Mouse (Mus musculus) kidney, postnatal 0 days (tissue): ENCODE measurements around the gene Pabpc1l. TPM values are rescaled to one million over a fixed set of nuclear protein-coding genes. Genes with fewer than 3 reads are reported as not detected.

Experiments used
- ATAC-seq: fragments of 200-750 bp; cut with Nextera tagmentation; replicated peaks from 2 replicates; pipeline ENCODE4 v1.8.0; 2017; ENCODE audit warnings: low read depth, moderate number of reproducible peaks, moderate TSS enrichment, moderate library complexity; ENCODE audit not compliant: low FRiP score
- DNase-seq: peaks from one replicate; pipeline ENCODE4 v3.0.0-alpha.2; 2016; ENCODE audit warnings: low spot score
- H3K27ac ChIP-seq: fragments of 300-500 bp; sonication (generic); 2 replicates; pipeline ENCODE4 v1.5.1; 2014; ENCODE audit warnings: mild to moderate bottlenecking
- H3K27me3 ChIP-seq: fragments of 300-500 bp; sonication (generic); 2 replicates; pipeline ENCODE4 v1.6.1; 2014; ENCODE audit warnings: low read length, mixed read lengths; ENCODE audit not compliant: insufficient read depth
- H3K36me3 ChIP-seq: fragments of 300-500 bp; sonication (generic); 2 replicates; pipeline ENCODE4 v1.6.1; 2014; ENCODE audit warnings: low read length, mixed read lengths; ENCODE audit not compliant: insufficient read depth
- H3K4me1 ChIP-seq: fragments of 300-500 bp; sonication (generic); replicated peaks from 2 replicates; pipeline ENCODE4 v1.6.1; 2014; ENCODE audit warnings: antibody characterized with exemption, low read length, mixed read lengths; ENCODE audit not compliant: insufficient read depth
- H3K4me2 ChIP-seq: fragments of 300-500 bp; sonication (generic); 2 replicates; pipeline ENCODE4 v1.6.1; 2014; ENCODE audit warnings: mild to moderate bottlenecking, low read length, moderate library complexity, mixed read lengths
- H3K4me3 ChIP-seq: fragments of 300-500 bp; sonication (generic); replicated peaks from 2 replicates; pipeline ENCODE4 v1.5.1; 2014; ENCODE audit warnings: low read depth, low read length
- H3K9ac ChIP-seq: fragments of 300-500 bp; sonication (generic); 2 replicates; pipeline ENCODE4 v1.6.1; 2014; ENCODE audit warnings: low read depth, low read length
- H3K9me3 ChIP-seq: fragments of 300-500 bp; sonication (generic); replicated peaks from 2 replicates; pipeline ENCODE4 v1.6.1; 2016; ENCODE audit warnings: low read length, inconsistent platforms, mixed read lengths
- CTCF ChIP-seq: IDR thresholded peaks from 2 replicates; pipeline ENCODE4 v1.5.1; 2016; ENCODE audit warnings: antibody characterized with exemption, low read depth, mild to moderate bottlenecking, moderate library complexity
- WGBS: fragments of 180-500 bp; shearing (Covaris S2); extraction: QIAGEN DNeasy Blood & Tissue Kit; methylation state at CpG from one replicate; pipeline ENCODE4 v1.1.7; 2014; 5-methylcytosine and 5-hydroxymethylcytosine counted together
- polyA plus RNA-seq: library from polyadenylated mRNA; unstranded; fragments of >200 nt; fragmentation: Nextera tagmentation; extraction: Ambion mirVana; gene quantifications from 2 replicates; pipeline ENCODE4 v1.2.1, GENCODE M21; 2015

Gene Pabpc1l
- polyA plus RNA-seq, 1 experiment from 2014 or later: 2.7 TPM

DNA sequence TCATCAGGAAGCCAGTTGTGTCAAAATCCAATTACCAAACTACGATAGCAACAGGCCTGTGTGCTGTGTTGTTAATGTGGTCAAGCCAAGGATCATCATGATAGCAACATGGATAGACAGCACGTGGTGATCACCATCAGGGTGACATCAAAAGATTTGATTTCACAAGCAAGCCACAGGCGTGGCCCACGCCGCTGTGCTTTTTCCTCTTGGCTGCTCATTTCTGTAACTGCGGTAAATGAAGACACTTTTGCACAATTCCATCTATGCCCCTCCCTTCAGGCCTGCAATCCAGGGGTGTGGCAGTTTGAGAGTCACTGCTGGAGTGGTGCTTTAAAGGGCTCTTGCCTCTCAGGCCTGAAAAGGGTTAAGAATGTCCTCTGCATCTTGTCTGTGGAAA is 15.7 kb downstream of the Pabpc1l start:
- no peak overlapping the region for H3K4me3 ChIP-seq
- H3K36me3 ChIP-seq: no peaks in the 10 kb centered on the region
- H3K9ac ChIP-seq: no peak overlapping the region
- WGBS: 87% methylated on average over 6 of the region's 6 CpGs
- H3K9me3 ChIP-seq: no peaks in the 10 kb centered on the region
- H3K4me1 ChIP-seq: no peaks in the 10 kb centered on the region
- DNase-seq (no peak), ATAC-seq (no peak)
- no peak overlapping the region for H3K27ac ChIP-seq
- no peak overlapping the region for H3K4me2 ChIP-seq
- no peaks in the 10 kb centered on the region for H3K27me3 ChIP-seq
- TF ChIP-seq CTCF: no peak

DNA sequence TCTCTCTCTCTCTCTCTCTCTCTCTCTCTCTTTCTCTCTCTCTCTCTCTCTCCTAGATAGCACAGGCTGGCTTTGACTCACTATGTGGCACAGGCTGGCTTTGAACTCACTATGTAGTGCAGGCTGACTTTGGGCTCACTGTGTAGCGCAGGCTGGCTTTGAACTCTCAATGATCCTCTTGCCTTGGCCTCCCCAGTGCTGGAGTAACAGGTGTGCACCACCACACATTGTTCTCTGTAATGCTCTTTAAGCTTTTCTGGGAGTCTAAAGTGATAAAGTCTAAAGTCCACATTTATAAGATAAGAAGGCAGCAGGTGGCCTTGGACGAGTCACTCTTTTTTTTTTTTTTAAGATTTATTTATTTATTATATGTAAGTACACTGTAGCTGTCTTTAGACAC is 16.3 kb downstream of the Pabpc1l start:
- DNase-seq (no peak), ATAC-seq (no peak)
- H3K4me3 ChIP-seq: no peak overlapping the region
- no peaks in the 10 kb centered on the region for H3K4me1 ChIP-seq
- no peak for TF ChIP-seq CTCF
- H3K9me3 ChIP-seq: no peaks in the 10 kb centered on the region
- no peaks in the 10 kb centered on the region for H3K36me3 ChIP-seq
- no peaks in the 10 kb centered on the region for H3K27me3 ChIP-seq
- no peak overlapping the region for H3K27ac ChIP-seq
- H3K9ac ChIP-seq: no peak overlapping the region
- WGBS: 87% methylated on average over 2 of the region's 2 CpGs
- no peak overlapping the region for H3K4me2 ChIP-seq

DNA sequence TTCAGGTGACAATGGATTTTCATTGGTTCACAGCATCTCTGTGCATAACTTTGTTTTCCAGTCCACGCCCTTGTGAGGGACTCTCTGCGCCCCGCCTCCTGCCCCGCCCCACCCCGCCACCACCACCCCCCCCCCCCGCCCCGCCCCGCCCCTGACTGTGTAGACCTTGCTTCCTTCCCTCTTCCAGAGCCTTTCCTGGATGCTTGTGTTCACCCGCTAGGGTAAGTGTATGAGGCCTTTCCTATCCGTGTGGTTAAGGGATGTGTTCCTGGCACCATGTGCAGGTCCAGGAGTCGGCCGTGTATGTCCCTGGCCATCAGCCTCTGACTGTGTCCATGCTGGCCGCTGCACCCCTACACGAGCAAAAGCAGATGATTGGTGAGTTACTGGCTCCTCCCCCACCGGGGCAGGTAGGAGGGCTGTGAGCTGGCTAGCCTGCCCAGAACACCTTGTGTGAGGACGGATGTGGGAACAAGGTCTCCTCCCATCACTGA is 22.0 kb downstream of the Pabpc1l start:
- H3K27ac ChIP-seq: no peak overlapping the region
- no peaks in the 10 kb centered on the region for H3K9me3 ChIP-seq
- no peak overlapping the region for H3K9ac ChIP-seq
- H3K4me3 ChIP-seq: peak overlapping the region; percentile 20
- no peaks in the 10 kb centered on the region for H3K27me3 ChIP-seq
- peaks cover 3% of the 10 kb centered on the region; the same call in 1 of the 2 replicates for H3K36me3 ChIP-seq
- peak; percentile 74 for ATAC-seq
- WGBS: 4% methylated on average over 14 of the region's 16 CpGs
- 0 out of 2 replicates have a peak, but pooled peaks cover 2% of the 10 kb centered on the region for H3K4me1 ChIP-seq
- TF ChIP-seq CTCF: no peak
- DNase-seq: peak; percentile 46
- H3K4me2 ChIP-seq: peak overlapping the region; percentile 52

DNA sequence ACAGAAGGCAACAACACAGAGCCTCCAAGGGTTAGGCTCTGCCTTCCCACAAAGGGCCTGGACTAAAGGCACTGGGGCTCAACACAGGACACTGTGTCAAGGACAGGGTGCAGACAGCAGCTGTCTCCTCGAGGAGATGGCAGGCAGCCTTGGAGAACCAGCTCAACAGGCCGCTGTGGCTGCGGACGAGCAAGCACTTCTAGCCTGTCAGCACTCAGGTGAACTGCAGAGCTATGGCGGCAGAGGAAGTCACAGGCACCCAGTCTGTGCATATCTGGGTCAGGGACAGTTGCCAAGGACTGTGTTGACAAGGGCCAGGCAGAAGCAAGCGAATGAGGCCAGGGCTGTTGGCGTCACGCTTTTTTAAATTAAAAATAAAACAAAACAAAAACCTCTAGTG is 28.5 kb downstream of the Pabpc1l start:
- no peak overlapping the region for H3K27ac ChIP-seq
- TF ChIP-seq CTCF: no peak
- DNase-seq (no peak), ATAC-seq (no peak)
- no peak overlapping the region for H3K9ac ChIP-seq
- no peaks in the 10 kb centered on the region for H3K9me3 ChIP-seq
- no peaks in the 10 kb centered on the region for H3K27me3 ChIP-seq
- peaks cover 39% of the 10 kb centered on the region for H3K36me3 ChIP-seq
- 87% methylated on average over 8 of the region's 8 CpGs for WGBS
- H3K4me3 ChIP-seq: no peak overlapping the region
- no peak overlapping the region for H3K4me2 ChIP-seq
- H3K4me1 ChIP-seq: no peaks in the 10 kb centered on the region

DNA sequence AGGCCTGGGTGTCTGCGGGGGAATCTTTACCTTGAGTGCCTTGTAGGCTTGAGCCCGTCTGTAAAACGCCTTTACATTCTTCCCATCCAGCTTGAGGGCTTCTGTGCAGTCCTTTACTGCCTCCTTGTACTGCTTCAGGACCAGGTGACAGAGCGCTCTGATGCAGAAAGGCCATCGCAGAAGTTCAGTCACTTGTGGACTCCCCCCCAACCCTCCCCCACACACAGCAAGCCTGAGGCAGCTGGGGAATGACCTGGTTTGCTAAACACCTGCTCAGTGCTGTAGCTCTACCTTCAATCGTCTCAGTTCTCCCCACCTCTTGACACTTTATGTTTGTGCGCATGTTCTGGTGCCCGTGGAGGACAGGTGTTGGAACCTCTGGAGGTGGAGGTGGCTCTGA is 29.4 kb downstream of the Pabpc1l start:
- Histone ChIP-seq H3K36me3 (peaks cover 47% of the 10 kb centered on the region), H3K4me1 (no peaks in the 10 kb centered on the region), H3K9ac (no peak overlapping the region), H3K27ac (no peak overlapping the region), H3K27me3 (no peaks in the 10 kb centered on the region), H3K9me3 (no peaks in the 10 kb centered on the region), H3K4me2 (no peak overlapping the region), H3K4me3 (no peak overlapping the region)
- ATAC-seq (no peak), DNase-seq (no peak)
- TF ChIP-seq CTCF: no peak
- 86% methylated on average over 8 of the region's 8 CpGs for WGBS

DNA sequence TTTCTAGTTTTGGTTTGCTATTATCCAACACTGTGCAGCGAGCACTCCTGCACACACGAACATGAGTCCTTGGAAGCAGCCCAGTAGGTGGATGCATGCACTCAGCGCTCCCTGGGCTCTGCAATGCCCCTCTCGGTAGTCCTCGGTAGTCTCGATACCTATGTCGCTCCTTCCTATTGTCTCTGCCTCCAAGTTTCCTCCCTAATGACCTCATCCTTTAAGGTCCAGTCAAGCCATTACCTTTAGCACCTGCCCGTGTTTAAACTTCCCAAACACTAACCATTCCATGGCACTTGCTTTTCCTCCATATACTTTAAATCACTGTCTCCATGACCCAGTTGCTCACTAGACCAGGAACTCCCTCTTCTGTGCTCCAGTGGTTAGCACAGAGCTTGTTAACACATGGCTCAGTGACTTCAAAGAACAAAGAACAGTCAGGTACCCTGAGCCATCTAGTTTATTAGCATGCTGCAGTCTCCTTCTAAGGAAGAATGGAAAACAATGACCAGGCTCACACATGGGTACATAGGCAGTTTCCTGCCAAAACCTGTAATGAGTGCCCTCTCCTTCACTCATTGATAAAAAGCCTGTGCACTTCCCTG is 34.5 kb downstream of the Pabpc1l start:
- no peak for TF ChIP-seq CTCF
- DNase-seq (peak; percentile 64), ATAC-seq (peak; percentile 86)
- peak overlapping the region; percentile 68; the same call in 1 of the 2 replicates for H3K27ac ChIP-seq
- no peak overlapping the region for H3K4me3 ChIP-seq
- H3K4me1 ChIP-seq: no peaks in the 10 kb centered on the region
- peaks cover 56% of the 10 kb centered on the region for H3K36me3 ChIP-seq
- no peak overlapping the region for H3K9ac ChIP-seq
- H3K9me3 ChIP-seq: no peaks in the 10 kb centered on the region
- H3K4me2 ChIP-seq: no peak overlapping the region
- H3K27me3 ChIP-seq: no peaks in the 10 kb centered on the region
- WGBS: 53% methylated on average over 8 of the region's 8 CpGs
